Mouse (Mus musculus): ENCODE results near the gene Tex2. TPM values are rescaled to one million over a fixed set of nuclear protein-coding genes. Genes with fewer than 3 reads are reported as not detected.
A peak's percentile ranks its signal among the peaks of the same experiment; 100 is the strongest.

Gene Tex2
- polyA plus RNA-seq, 1 experiment from 2014 or later, result 14.4 TPM

- WGBS, result 88% methylated on average over 14 of the region's 14 CpGs
- no peak overlapping the region for H3K4me2 ChIP-seq (ENCODE audit: low read length)
- H3K36me3 ChIP-seq (ENCODE audit: control insufficient read depth, insufficient read depth, low read length), result peaks cover 23% of the 10 kb centered on the region
- no peak for ATAC-seq (ENCODE audit: insufficient number of reproducible peaks, insufficient read depth, low FRiP score, low read depth)
- peaks cover 42 to 43% of the 10 kb centered on the region in 2 experiments for H3K4me1 ChIP-seq (ENCODE audit: control insufficient read depth in 2 of 2, insufficient read depth in 2 of 2, low read length in 2 of 2)
- H3K27ac ChIP-seq (replicated peaks in 1 of 2; ENCODE audit: control insufficient read depth in 1 of 2, insufficient read depth in 1 of 2, low read depth in 2 of 2, low read length in 2 of 2), result no peak overlapping the region
- H3K4me3 ChIP-seq (ENCODE audit: control insufficient read depth in 1 of 2, insufficient read depth in 1 of 2, low read depth in 1 of 2, low read length in 2 of 2), result no peak overlapping the region
- no peaks in the 10 kb centered on the region for H3K9me3 ChIP-seq (ENCODE audit: control insufficient read depth, low read length)
- H3K27me3 ChIP-seq (ENCODE audit: control insufficient read depth, insufficient read depth, low read length), result no peaks in the 10 kb centered on the region
- no peak overlapping the region for H3K9ac ChIP-seq (ENCODE audit: low read length)
Observed at GRCm38 (mm10) chr11:106568329-106568960, 44.8 kb downstream of the Tex2 start.

- ATAC-seq (ENCODE audit: insufficient number of reproducible peaks, insufficient read depth, low FRiP score, low read depth), result no peak
- no peak overlapping the region for H3K4me2 ChIP-seq (ENCODE audit: low read length)
- H3K27me3 ChIP-seq (ENCODE audit: control insufficient read depth, insufficient read depth, low read length), result no peaks in the 10 kb centered on the region
- no peaks in the 10 kb centered on the region for H3K9me3 ChIP-seq (ENCODE audit: control insufficient read depth, low read length)
- peaks cover 25 to 31% of the 10 kb centered on the region in 2 experiments for H3K4me1 ChIP-seq (ENCODE audit: control insufficient read depth in 2 of 2, insufficient read depth in 2 of 2, low read length in 2 of 2)
- no peak overlapping the region for H3K9ac ChIP-seq (ENCODE audit: low read length)
- peaks cover 23% of the 10 kb centered on the region for H3K36me3 ChIP-seq (ENCODE audit: control insufficient read depth, insufficient read depth, low read length)
- H3K4me3 ChIP-seq (ENCODE audit: control insufficient read depth in 1 of 2, insufficient read depth in 1 of 2, low read depth in 1 of 2, low read length in 2 of 2), result no peak overlapping the region
- no peak overlapping the region for H3K27ac ChIP-seq (replicated peaks in 1 of 2; ENCODE audit: control insufficient read depth in 1 of 2, insufficient read depth in 1 of 2, low read depth in 2 of 2, low read length in 2 of 2)
- WGBS, result 98% methylated on average over 8 of the region's 8 CpGs
Observed at GRCm38 (mm10) chr11:106566040-106566785, 47.0 kb downstream of the Tex2 start.

- peak; percentile 49; the same call in 1 of the 2 replicates for ATAC-seq (ENCODE audit: insufficient number of reproducible peaks, insufficient read depth, low FRiP score, low read depth)
- no peaks in the 10 kb centered on the region for H3K27me3 ChIP-seq (ENCODE audit: control insufficient read depth, insufficient read depth, low read length)
- peaks cover 21 to 29% of the 10 kb centered on the region in 2 experiments for H3K4me1 ChIP-seq (ENCODE audit: control insufficient read depth in 2 of 2, insufficient read depth in 2 of 2, low read length in 2 of 2)
- H3K27ac ChIP-seq (replicated peaks in 1 of 2; ENCODE audit: control insufficient read depth in 1 of 2, insufficient read depth in 1 of 2, low read depth in 2 of 2, low read length in 2 of 2), result peak overlapping the region; percentile 72 to 79
- no peak overlapping the region for H3K4me3 ChIP-seq (ENCODE audit: control insufficient read depth in 1 of 2, insufficient read depth in 1 of 2, low read depth in 1 of 2, low read length in 2 of 2)
- 0 out of 2 replicates have a peak overlapping the region, but pooled peaks have one; percentile 38 for H3K9ac ChIP-seq (ENCODE audit: low read length)
- 27% methylated on average over 12 of the region's 12 CpGs for WGBS
- no peaks in the 10 kb centered on the region for H3K9me3 ChIP-seq (ENCODE audit: control insufficient read depth, low read length)
- H3K36me3 ChIP-seq (ENCODE audit: control insufficient read depth, insufficient read depth, low read length), result peaks cover 29% of the 10 kb centered on the region
- peak overlapping the region; percentile 38 for H3K4me2 ChIP-seq (ENCODE audit: low read length)
Observed at GRCm38 (mm10) chr11:106564261-106564660, 49.0 kb downstream of the Tex2 start.

- Histone ChIP-seq H3K4me1 (ENCODE audit: control insufficient read depth in 2 of 2, insufficient read depth in 2 of 2, low read length in 2 of 2) (peaks cover 17 to 29% of the 10 kb centered on the region in 2 experiments), H3K27ac (replicated peaks in 1 of 2; ENCODE audit: control insufficient read depth in 1 of 2, insufficient read depth in 1 of 2, low read depth in 2 of 2, low read length in 2 of 2) (no peak overlapping the region), H3K9me3 (ENCODE audit: control insufficient read depth, low read length) (no peaks in the 10 kb centered on the region), H3K4me2 (ENCODE audit: low read length) (no peak overlapping the region), H3K36me3 (ENCODE audit: control insufficient read depth, insufficient read depth, low read length) (peaks cover 24% of the 10 kb centered on the region), H3K9ac (ENCODE audit: low read length) (no peak overlapping the region), H3K27me3 (ENCODE audit: control insufficient read depth, insufficient read depth, low read length) (no peaks in the 10 kb centered on the region), H3K4me3 (ENCODE audit: control insufficient read depth in 1 of 2, insufficient read depth in 1 of 2, low read depth in 1 of 2, low read length in 2 of 2) (no peak overlapping the region)
- no peak for ATAC-seq (ENCODE audit: insufficient number of reproducible peaks, insufficient read depth, low FRiP score, low read depth)
- 78% methylated on average over 4 of the region's 4 CpGs for whole genome bisulfite sequencing
Observed at GRCm38 (mm10) chr11:106562707-106563106, 50.5 kb downstream of the Tex2 start.

DNA sequence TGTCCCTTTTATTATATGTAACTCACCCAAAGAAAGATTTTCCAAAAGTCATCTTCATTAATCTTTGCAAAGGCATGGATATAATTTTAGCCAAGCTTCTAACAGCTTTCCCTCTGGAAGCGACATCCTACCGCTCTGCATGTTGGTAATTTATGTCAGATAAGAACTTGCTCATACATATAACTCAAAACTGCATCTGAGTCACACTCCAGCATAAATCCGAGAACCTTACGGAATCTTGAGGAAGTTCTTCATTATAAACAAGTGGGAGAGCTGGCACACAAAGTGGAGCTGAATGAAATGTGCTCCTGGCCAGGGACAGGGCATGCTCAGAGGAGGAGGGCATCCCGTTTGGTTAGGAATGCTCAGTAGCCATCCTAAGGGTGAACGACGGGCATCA lies 53.5 kb downstream of the Tex2 start:
- peaks cover 29 to 47% of the 10 kb centered on the region in 2 experiments for H3K4me1 ChIP-seq (ENCODE audit: control insufficient read depth in 2 of 2, insufficient read depth in 2 of 2, low read length in 2 of 2)
- no peak overlapping the region for H3K4me2 ChIP-seq (ENCODE audit: low read length)
- no peaks in the 10 kb centered on the region for H3K27me3 ChIP-seq (ENCODE audit: control insufficient read depth, insufficient read depth, low read length)
- H3K9ac ChIP-seq (ENCODE audit: low read length), result no peak overlapping the region
- no peaks in the 10 kb centered on the region for H3K9me3 ChIP-seq (ENCODE audit: control insufficient read depth, low read length)
- no peak overlapping the region for H3K27ac ChIP-seq (replicated peaks in 1 of 2; ENCODE audit: control insufficient read depth in 1 of 2, insufficient read depth in 1 of 2, low read depth in 2 of 2, low read length in 2 of 2)
- H3K4me3 ChIP-seq (ENCODE audit: control insufficient read depth in 1 of 2, insufficient read depth in 1 of 2, low read depth in 1 of 2, low read length in 2 of 2), result no peak overlapping the region
- WGBS, result 74% methylated on average over 7 of the region's 7 CpGs
- peaks cover 6% of the 10 kb centered on the region; the same call in 1 of the 2 replicates for H3K36me3 ChIP-seq (ENCODE audit: control insufficient read depth, insufficient read depth, low read length)
- ATAC-seq (ENCODE audit: insufficient number of reproducible peaks, insufficient read depth, low FRiP score, low read depth), result no peak

DNA sequence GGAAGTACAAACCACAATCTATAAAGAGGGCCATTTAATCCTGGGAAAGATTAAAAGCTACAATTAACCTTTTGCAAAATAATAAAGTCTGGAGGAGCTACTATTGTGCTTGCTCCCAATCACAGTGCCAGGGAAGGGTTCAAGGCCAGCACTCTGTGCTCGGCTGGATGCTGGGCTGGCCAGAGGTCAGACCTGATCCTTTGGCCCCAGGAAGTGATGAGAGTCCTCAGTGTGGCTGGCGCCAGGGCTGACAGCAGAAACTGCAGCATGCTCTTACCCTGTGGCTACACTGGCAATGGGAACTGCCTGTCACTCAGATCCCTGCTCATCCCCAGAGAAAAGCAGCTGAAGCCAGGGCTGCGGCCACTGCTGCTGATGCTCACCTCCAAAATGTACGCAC lies 55.2 kb downstream of the Tex2 start:
- Histone ChIP-seq H3K9ac (ENCODE audit: low read length) (no peak overlapping the region), H3K9me3 (ENCODE audit: control insufficient read depth, low read length) (no peaks in the 10 kb centered on the region), H3K4me1 (ENCODE audit: control insufficient read depth in 2 of 2, insufficient read depth in 2 of 2, low read length in 2 of 2) (peaks cover 21 to 31% of the 10 kb centered on the region in 2 experiments), H3K27ac (replicated peaks in 1 of 2; ENCODE audit: control insufficient read depth in 1 of 2, insufficient read depth in 1 of 2, low read depth in 2 of 2, low read length in 2 of 2) (no peak overlapping the region; a peak in 1 of 4 replicates), H3K4me2 (ENCODE audit: low read length) (no peak overlapping the region), H3K27me3 (ENCODE audit: control insufficient read depth, insufficient read depth, low read length) (no peaks in the 10 kb centered on the region), H3K4me3 (ENCODE audit: control insufficient read depth in 1 of 2, insufficient read depth in 1 of 2, low read depth in 1 of 2, low read length in 2 of 2) (no peak overlapping the region), H3K36me3 (ENCODE audit: control insufficient read depth, insufficient read depth, low read length) (peaks cover 6% of the 10 kb centered on the region; the same call in 1 of the 2 replicates)
- 64% methylated on average over 4 of the region's 4 CpGs for WGBS
- no peak for ATAC-seq (ENCODE audit: insufficient number of reproducible peaks, insufficient read depth, low FRiP score, low read depth)

- no peak overlapping the region; a peak in 1 of 4 replicates for H3K27ac ChIP-seq (replicated peaks in 1 of 2; ENCODE audit: control insufficient read depth in 1 of 2, insufficient read depth in 1 of 2, low read depth in 2 of 2, low read length in 2 of 2)
- no peak overlapping the region for H3K4me2 ChIP-seq (ENCODE audit: low read length)
- ATAC-seq (ENCODE audit: insufficient number of reproducible peaks, insufficient read depth, low FRiP score, low read depth), result peak; percentile 8; the same call in 1 of the 2 replicates
- H3K27me3 ChIP-seq (ENCODE audit: control insufficient read depth, insufficient read depth, low read length), result no peaks in the 10 kb centered on the region
- H3K9ac ChIP-seq (ENCODE audit: low read length), result no peak overlapping the region
- no peak overlapping the region for H3K4me3 ChIP-seq (ENCODE audit: control insufficient read depth in 1 of 2, insufficient read depth in 1 of 2, low read depth in 1 of 2, low read length in 2 of 2)
- H3K9me3 ChIP-seq (ENCODE audit: control insufficient read depth, low read length), result no peaks in the 10 kb centered on the region
- H3K4me1 ChIP-seq (ENCODE audit: control insufficient read depth in 2 of 2, insufficient read depth in 2 of 2, low read length in 2 of 2), result peaks cover 20 to 27% of the 10 kb centered on the region in 2 experiments
- 59% methylated on average over 7 of the region's 7 CpGs for WGBS
- peaks cover 6% of the 10 kb centered on the region; the same call in 1 of the 2 replicates for H3K36me3 ChIP-seq (ENCODE audit: control insufficient read depth, insufficient read depth, low read length)
Observed at GRCm38 (mm10) chr11:106557398-106557797, 55.8 kb downstream of the Tex2 start.
